Mouse (Mus musculus) gastrocnemius, postnatal 10 days (tissue): Measurements from ENCODE around the gene Olfr1461. TPM values are rescaled to one million over a fixed set of nuclear protein-coding genes. Genes with fewer than 3 reads are reported as not detected.

Experiments used
- DNase-seq: peaks from one replicate; pipeline ENCODE4 v3.0.0; 2021; ENCODE audit warnings: mixed read lengths
- long read RNA-seq, 2 experiments: library from polyadenylated mRNA; stranded (forward); transcript quantifications; one replicate each; pipeline ENCODE4 v2.0.0; 2021
- total RNA-seq, 2 experiments: library from RNA; stranded (reverse); gene quantifications; 2 replicates each; pipeline ENCODE4 v1.2.3; 2021

Gene Olfr1461
- total RNA-seq, result not detected
- long read RNA-seq, experiment 1, result 0 reads
- long read RNA-seq, experiment 2, result 0 reads

DNA sequence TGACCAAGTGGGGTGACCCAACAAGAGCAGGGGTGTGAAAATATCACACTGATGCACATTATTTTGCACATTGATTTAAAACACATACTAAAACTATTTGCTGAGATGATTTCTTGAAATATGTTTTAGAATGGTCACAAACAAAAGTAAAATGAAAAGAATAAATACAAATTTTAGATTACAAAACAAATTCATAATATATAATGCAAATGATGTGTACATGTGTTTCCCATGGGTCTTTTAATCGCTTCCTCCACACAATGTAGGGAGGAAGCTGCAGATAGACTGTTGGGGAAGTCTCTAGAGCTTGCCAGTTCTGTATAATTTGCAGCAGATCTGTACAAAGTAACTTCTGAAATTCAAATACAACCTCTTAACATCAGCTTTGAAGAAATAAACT lies at the start of gene Olfr1461:
Gene Olfr1461, plus strand, starts transcription at position 301 of the 400 bp plus-strand sequence.
- DNase-seq, result no peak

GRCm38 (mm10) chr19:13149449-13149848 lies 13.4 kb upstream of the Olfr1461 start, which contains the start of gene Olfr1459:
Gene Olfr1459, minus strand, starts transcription at chr19:13149549.
- no peak for DNase-seq

DNA sequence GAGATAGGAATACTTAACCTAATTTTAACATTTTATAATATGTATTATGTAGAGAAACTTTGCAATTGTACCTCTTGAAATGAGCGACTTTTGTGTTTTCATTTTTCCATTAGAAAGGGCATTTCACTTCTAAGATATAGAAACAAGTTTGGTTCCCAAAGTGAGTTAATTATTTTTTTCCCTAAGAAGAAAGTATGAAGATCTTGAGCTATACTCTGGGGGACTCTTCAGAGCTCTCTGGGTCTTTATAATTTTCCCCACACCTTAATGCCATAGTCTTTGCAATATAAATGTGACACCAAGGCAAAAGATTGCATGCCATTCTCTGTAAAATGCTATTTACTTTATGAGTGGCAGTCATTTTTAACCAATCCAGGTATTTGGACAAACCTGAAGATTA lies 22.6 kb downstream of the Olfr1461 start, which contains the start of gene Olfr1462:
Gene Olfr1462, plus strand, starts transcription at position 301 of the 400 bp plus-strand sequence.
- DNase-seq, result no peak

Other genes with a start within 250 kb of the Olfr1461 start
- not detected for gene Olfr1448, start 238.6 kb upstream of the Olfr1461 start, total RNA-seq
- gene Olfr1449, start 232.2 kb upstream of the Olfr1461 start, total RNA-seq, result not detected
- gene Olfr1450, start 212.7 kb upstream of the Olfr1461 start, total RNA-seq, result not detected
- gene Olfr1451, start 168.0 kb upstream of the Olfr1461 start, total RNA-seq, result not detected
- gene Olfr1453, start 134.7 kb upstream of the Olfr1461 start, total RNA-seq, result not detected
- not detected for gene Olfr1454, start 102.4 kb upstream of the Olfr1461 start, total RNA-seq
- gene Olfr1457, start 65.1 kb upstream of the Olfr1461 start, total RNA-seq, result not detected
- not detected for gene Olfr1458, start 56.2 kb upstream of the Olfr1461 start, total RNA-seq
- gene Olfr1459, start 13.5 kb upstream of the Olfr1461 start, total RNA-seq, result under 1 TPM in 1 of 2 experiments, not detected in 1; 0.07 TPM
- not detected for gene Olfr1462, start 22.7 kb downstream of the Olfr1461 start, total RNA-seq
- not detected for gene Olfr1463, start 68.3 kb downstream of the Olfr1461 start, total RNA-seq
- gene Olfr1465, start 152.5 kb downstream of the Olfr1461 start, total RNA-seq, result not detected
- not detected for gene Olfr1466, start 175.9 kb downstream of the Olfr1461 start, total RNA-seq
- not detected for gene Olfr1467, start 199.2 kb downstream of the Olfr1461 start, total RNA-seq
- gene Olfr1469, start 244.8 kb downstream of the Olfr1461 start, total RNA-seq, result not detected